Mouse (Mus musculus) neural tube, embryonic 11.5 days (tissue): Measurements from ENCODE around the gene Mboat7. TPM values are rescaled to one million over a fixed set of nuclear protein-coding genes. Genes with fewer than 3 reads are reported as not detected.
A peak's percentile ranks its signal among the peaks of the same experiment; 100 is the strongest.

Source experiments
- ATAC-seq: fragments of 200-750 bp; cut with Nextera tagmentation; 2 replicates; pipeline ENCODE4 v1.8.0; 2017; ENCODE audit warnings: moderate number of reproducible peaks, mild to moderate bottlenecking, moderate TSS enrichment, moderate library complexity; ENCODE audit not compliant: insufficient read depth, low FRiP score, low TSS enrichment
- DNase-seq: peaks from one replicate; pipeline ENCODE4 v3.0.0-alpha.2; 2015; ENCODE audit warnings: low spot score
- H3K27ac ChIP-seq: fragments of 300-500 bp; sonication (generic); 2 replicates; pipeline ENCODE4 v1.5.1; 2014; ENCODE audit warnings: low read depth, mild to moderate bottlenecking, low read length
- H3K27me3 ChIP-seq: fragments of 300-500 bp; sonication (generic); 2 replicates; pipeline ENCODE4 v1.6.1; 2014; ENCODE audit warnings: mild to moderate bottlenecking, low read length, mixed read lengths; ENCODE audit not compliant: control insufficient read depth, insufficient read depth
- H3K36me3 ChIP-seq: fragments of 300-500 bp; sonication (generic); 2 replicates; pipeline ENCODE4 v1.6.1; 2014; ENCODE audit warnings: mild to moderate bottlenecking, low read length, moderate library complexity, mixed read lengths; ENCODE audit not compliant: control insufficient read depth, insufficient read depth
- H3K4me1 ChIP-seq: fragments of 300-500 bp; sonication (generic); 2 replicates; pipeline ENCODE4 v1.6.1; 2014; ENCODE audit warnings: low read length, mixed read lengths; ENCODE audit not compliant: control insufficient read depth, insufficient read depth
- H3K4me2 ChIP-seq: fragments of 300-500 bp; sonication (generic); 2 replicates; pipeline ENCODE4 v1.6.1; 2014; ENCODE audit warnings: low read depth, mild to moderate bottlenecking, moderate library complexity
- H3K4me3 ChIP-seq: fragments of 300-500 bp; sonication (generic); 2 replicates; pipeline ENCODE4 v1.5.1; 2014; ENCODE audit warnings: low read depth, low read length
- H3K9ac ChIP-seq: fragments of 300-500 bp; sonication (generic); 2 replicates; pipeline ENCODE4 v1.6.1; 2014; ENCODE audit warnings: mild to moderate bottlenecking, low read length
- H3K9me3 ChIP-seq: fragments of 300-500 bp; sonication (generic); 2 replicates; pipeline ENCODE4 v1.6.1; 2016; ENCODE audit warnings: low read length; ENCODE audit not compliant: control insufficient read depth
- WGBS: fragments of 180-500 bp; shearing (Covaris S2); extraction: QIAGEN DNeasy Blood & Tissue Kit; methylation state at CpG from one replicate; pipeline ENCODE4 v1.1.7; 2014; 5-methylcytosine and 5-hydroxymethylcytosine counted together
- polyA plus RNA-seq: library from polyadenylated mRNA; unstranded; fragments of >200 nt; fragmentation: Nextera tagmentation; extraction: Ambion mirVana; gene quantifications from 2 replicates; pipeline ENCODE4 v1.2.1, GENCODE M21; 2014

Gene Mboat7
- polyA plus RNA-seq, 1 experiment from 2014 or later: 33.5 TPM

DNA sequence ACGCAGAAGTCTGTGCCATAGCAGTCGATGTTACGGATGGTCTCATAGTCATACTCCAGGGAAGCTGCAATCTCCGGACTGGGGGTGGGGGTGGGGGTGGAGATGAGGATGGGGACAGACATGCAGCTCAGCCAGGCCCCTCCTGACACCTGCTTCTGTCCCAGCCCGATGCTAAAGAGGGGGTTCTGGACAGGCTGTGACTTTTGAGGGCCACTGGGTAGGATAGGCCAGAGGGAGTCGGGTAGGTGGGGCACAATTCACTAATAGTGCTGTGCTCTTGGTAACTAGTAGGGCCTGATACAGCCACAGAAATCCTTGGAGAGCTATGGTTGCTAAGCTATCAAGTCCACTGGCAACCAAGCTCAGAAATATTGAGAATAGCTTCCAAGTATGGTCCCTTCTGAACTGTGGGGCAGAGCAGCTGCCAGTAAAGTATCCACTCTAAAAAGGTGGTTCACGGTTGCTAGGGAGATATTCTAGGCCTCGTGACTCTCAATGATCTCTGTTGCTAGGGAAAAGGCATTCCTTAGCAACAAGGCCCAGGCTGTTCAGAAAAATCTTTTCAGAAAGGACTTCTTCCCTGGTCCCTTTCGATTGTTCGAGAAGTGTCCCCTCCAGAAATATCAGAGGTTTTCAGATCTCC lies 9.3 kb downstream of the Mboat7 start:
- peak; percentile 61 for ATAC-seq
- Histone ChIP-seq H3K27me3 (no peaks in the 10 kb centered on the region), H3K4me3 (no peak overlapping the region), H3K9me3 (no peaks in the 10 kb centered on the region), H3K9ac (no peak overlapping the region), H3K4me2 (no peak overlapping the region), H3K27ac (0 out of 2 replicates have a peak overlapping the region, but pooled peaks have one; percentile 27), H3K4me1 (peaks cover 4% of the 10 kb centered on the region), H3K36me3 (peaks cover 3% of the 10 kb centered on the region; the same call in 1 of the 2 replicates)
- DNase-seq: peak; percentile 25
- 77% methylated on average over 10 of the region's 10 CpGs for WGBS

GRCm38 (mm10) chr7:3677342-3677741 lies 16.0 kb downstream of the Mboat7 start, which contains the start of gene Tmc4:
Gene Tmc4, minus strand, starts transcription at chr7:3677553.
- H3K9me3 ChIP-seq: no peaks in the 10 kb centered on the region
- H3K4me3 ChIP-seq: no peak within 1 kb of the TSS
- H3K27me3 ChIP-seq: no peaks in the 10 kb centered on the region
- H3K36me3 ChIP-seq: no peaks in the 10 kb centered on the region; the same call in 1 of the 2 replicates
- WGBS: 60% methylated on average over 9 of the region's 9 CpGs
- H3K4me2 ChIP-seq: no peak within 1 kb of the TSS
- H3K9ac ChIP-seq: no peak within 1 kb of the TSS
- no peaks in the 10 kb centered on the region for H3K4me1 ChIP-seq
- no peak within 1 kb of the TSS for H3K27ac ChIP-seq
- ATAC-seq (no peak), DNase-seq (no peak)

- Histone ChIP-seq H3K4me3 (no peak overlapping the region), H3K9me3 (no peaks in the 10 kb centered on the region), H3K4me1 (no peaks in the 10 kb centered on the region), H3K36me3 (no peaks in the 10 kb centered on the region; the same call in 1 of the 2 replicates), H3K4me2 (no peak overlapping the region), H3K27me3 (no peaks in the 10 kb centered on the region), H3K9ac (no peak overlapping the region), H3K27ac (no peak overlapping the region)
- DNase-seq (no peak), ATAC-seq (no peak)
- 91% methylated on average over 12 of the region's 12 CpGs for WGBS
Measured at GRCm38 (mm10) chr7:3676371-3676770, 17.0 kb downstream of the Mboat7 start.

- no peak overlapping the region for H3K9ac ChIP-seq
- no peak overlapping the region for H3K4me3 ChIP-seq
- H3K36me3 ChIP-seq: no peaks in the 10 kb centered on the region; the same call in 1 of the 2 replicates
- no peaks in the 10 kb centered on the region for H3K27me3 ChIP-seq
- ATAC-seq (no peak), DNase-seq (no peak)
- no peaks in the 10 kb centered on the region for H3K9me3 ChIP-seq
- 79% methylated on average over 3 of the region's 3 CpGs for WGBS
- H3K27ac ChIP-seq: no peak overlapping the region
- H3K4me1 ChIP-seq: no peaks in the 10 kb centered on the region
- H3K4me2 ChIP-seq: no peak overlapping the region
Measured at GRCm38 (mm10) chr7:3675228-3675548, 18.1 kb downstream of the Mboat7 start.

DNA sequence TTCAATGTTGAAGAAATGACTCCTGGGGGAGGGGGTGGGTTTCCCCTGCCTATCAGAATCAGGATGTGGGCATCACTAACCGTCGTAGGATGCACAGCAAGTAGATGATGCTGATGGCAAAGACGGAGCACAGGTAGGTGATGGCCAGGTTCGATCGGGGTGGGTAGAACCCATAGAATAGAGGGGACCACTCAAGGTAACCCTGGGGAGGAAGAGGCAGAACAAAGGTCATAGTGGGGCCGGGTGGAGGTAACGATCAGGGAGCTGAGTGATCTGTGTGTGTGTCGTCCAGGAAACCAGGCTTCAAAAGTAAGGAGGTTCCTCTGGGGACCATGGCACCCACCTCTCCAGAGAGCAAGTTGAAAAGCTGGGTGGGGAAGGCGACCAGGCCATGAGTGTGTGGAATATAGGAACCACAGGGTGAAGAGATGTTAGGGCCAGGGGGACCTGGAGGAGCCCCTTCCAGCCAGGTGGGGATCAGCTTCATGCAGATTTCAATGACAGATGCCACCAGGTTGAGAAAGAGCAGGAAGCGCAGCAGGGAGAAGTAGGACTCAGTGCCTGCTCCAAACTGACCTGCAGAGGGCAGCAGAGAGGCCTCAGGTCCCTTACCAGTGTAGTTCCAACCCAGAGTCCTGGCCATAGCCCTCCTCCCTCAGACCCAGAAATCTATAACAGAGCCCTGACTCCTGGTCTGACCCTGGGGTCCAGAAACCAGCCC lies 18.7 kb downstream of the Mboat7 start:
- no peaks in the 10 kb centered on the region; the same call in 1 of the 2 replicates for H3K36me3 ChIP-seq
- H3K4me2 ChIP-seq: no peak overlapping the region
- DNase-seq (peak; percentile 80), ATAC-seq (peak; percentile 88)
- no peaks in the 10 kb centered on the region for H3K9me3 ChIP-seq
- H3K4me1 ChIP-seq: no peaks in the 10 kb centered on the region
- WGBS: 71% methylated on average over 10 of the region's 10 CpGs
- no peak overlapping the region for H3K4me3 ChIP-seq
- H3K9ac ChIP-seq: no peak overlapping the region
- H3K27ac ChIP-seq: no peak overlapping the region
- no peaks in the 10 kb centered on the region for H3K27me3 ChIP-seq

GRCm38 (mm10) chr7:3666921-3667391 lies 26.4 kb downstream of the Mboat7 start:
- Histone ChIP-seq H3K27me3 (no peaks in the 10 kb centered on the region), H3K4me1 (peaks cover 3% of the 10 kb centered on the region; the same call in 1 of the 2 replicates), H3K4me2 (peak overlapping the region; percentile 9; the same call in 1 of the 2 replicates), H3K9ac (0 out of 2 replicates have a peak overlapping the region, but pooled peaks have one; percentile 22), H3K36me3 (peaks cover 4% of the 10 kb centered on the region), H3K9me3 (no peaks in the 10 kb centered on the region), H3K27ac (no peak overlapping the region), H3K4me3 (no peak overlapping the region)
- ATAC-seq (no peak), DNase-seq (no peak)
- WGBS: 25% methylated on average over 14 of the region's 14 CpGs

DNA sequence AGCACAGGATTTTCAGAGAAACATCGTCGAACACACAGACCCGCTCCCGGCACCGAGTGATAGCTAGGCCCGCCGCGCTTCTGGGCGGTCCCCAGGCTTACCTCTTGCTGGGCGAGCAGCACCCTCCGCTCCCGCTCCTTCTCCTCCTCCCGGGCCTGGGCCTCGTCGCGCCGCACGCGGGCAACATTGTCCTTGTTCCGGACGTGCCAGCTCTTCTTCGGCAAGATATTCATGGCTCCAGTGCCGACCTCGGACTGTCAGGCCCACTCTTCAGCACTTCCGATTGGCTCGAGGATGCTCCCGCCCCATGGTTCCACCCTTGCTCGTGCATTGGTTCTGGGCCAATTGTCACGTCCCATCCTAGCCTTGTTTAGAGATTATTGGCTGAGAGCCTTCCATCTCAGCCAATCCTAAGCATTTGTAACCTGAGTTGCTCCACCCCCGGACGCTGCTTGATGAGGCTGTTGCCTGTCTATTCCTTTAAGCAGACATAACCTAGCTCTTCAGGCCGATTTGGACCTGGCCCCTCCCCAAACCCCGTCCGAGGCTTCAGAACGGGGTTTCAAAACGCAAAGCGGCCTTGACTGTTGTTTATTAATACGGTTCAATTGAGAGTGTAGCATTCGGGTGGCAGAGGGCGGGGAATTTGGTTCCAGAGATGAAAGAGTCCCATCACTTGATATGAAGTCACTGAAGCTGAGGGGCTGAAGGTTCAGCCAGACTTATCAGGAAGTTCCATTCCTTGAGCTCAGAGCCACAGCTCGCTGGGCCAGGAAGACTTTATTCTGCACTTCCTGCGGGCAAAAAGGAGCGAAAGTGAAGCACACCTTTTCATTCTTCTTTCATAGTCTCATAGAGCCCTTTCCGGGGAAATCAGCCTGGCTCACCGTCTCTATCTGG lies 27.9 kb downstream of the Mboat7 start, which contains the start of gene Leng1:
Leng1 (minus strand) TSS at position 626 of the 900 bp plus-strand sequence.
- H3K36me3 ChIP-seq: peaks cover 8% of the 10 kb centered on the region
- H3K4me2 ChIP-seq: peak within 1 kb of the TSS; percentile 73
- peak; percentile 99 for ATAC-seq
- WGBS: 5% methylated on average over 45 of the region's 45 CpGs
- peak within 1 kb of the TSS; percentile 57 for H3K4me3 ChIP-seq
- H3K9me3 ChIP-seq: no peaks in the 10 kb centered on the region
- no peaks in the 10 kb centered on the region for H3K27me3 ChIP-seq
- DNase-seq: peak; percentile 93
- H3K9ac ChIP-seq: peak within 1 kb of the TSS; percentile 74
- H3K27ac ChIP-seq: peak within 1 kb of the TSS; percentile 53
- peaks cover 3% of the 10 kb centered on the region; the same call in 1 of the 2 replicates for H3K4me1 ChIP-seq

DNA sequence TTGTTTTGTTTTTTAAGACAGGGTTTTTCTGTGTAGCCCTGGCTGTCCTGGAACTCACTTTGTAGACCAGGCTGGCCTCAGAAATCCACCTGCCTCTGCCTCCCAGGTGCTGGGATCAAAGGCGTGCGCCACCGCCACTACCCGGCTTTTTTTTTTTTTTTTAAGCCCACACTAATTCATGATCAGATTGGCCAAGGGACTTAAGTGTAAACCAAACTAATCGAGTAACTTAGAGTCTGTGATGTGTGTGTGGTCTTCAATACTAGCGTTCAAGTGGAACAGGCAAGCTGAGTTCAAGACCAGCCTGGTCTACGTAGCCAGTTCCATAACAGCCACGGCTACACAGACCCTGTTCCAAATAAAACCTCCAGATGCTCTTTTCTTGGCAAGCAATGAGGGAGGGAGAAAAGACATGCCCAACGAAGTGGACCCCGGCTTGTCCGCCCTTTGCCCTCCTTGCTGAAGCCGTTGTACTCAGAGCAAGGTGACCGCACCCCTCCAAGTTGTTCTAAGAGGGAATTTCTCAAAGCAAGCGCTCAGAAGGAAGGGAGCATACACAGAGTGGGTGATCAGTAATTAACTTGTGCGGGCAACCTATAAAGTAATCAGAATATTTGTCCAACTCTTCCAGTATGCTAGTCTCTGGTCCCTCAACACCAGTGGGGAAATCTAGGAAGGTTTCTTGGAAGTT lies 28.7 kb downstream of the Mboat7 start:
- Histone ChIP-seq H3K4me3 (peak overlapping the region; percentile 57), H3K4me2 (peak overlapping the region; percentile 73), H3K9ac (peak overlapping the region; percentile 74), H3K4me1 (peaks cover 3% of the 10 kb centered on the region; the same call in 1 of the 2 replicates), H3K27ac (peak overlapping the region; percentile 23), H3K27me3 (no peaks in the 10 kb centered on the region), H3K36me3 (peaks cover 12% of the 10 kb centered on the region), H3K9me3 (no peaks in the 10 kb centered on the region)
- ATAC-seq (peak; percentile 17), DNase-seq (peak; percentile 28)
- WGBS: 34% methylated on average over 15 of the region's 15 CpGs
